In genomic region chr2:164804533-164805331, GRCm38 (mm10) we compare ENCODE assay signal across 8 mouse cellular contexts. TPM values are rescaled to one million over a fixed set of nuclear protein-coding genes. Genes with fewer than 3 reads are reported as not detected.
DNase-seq lines count a peak whose midpoint lies in the region; ATAC-seq and TF ChIP-seq lines count a peak whose summit lies in the region.

Acot8 (minus strand) TSS chr2:164804882.
Zswim3 (plus strand) TSS chr2:164805098.

- TF ChIP-seq CTCF in gastrocnemius, adult 2 months (IDR thresholded peaks at IDR 0.05), result no peak

- H3K9me3 ChIP-seq in megakaryocyte, embryonic 14.5 days, result no peaks in the 10 kb centered on the region

- peaks cover 54% of the 10 kb centered on the region for H3K36me3 ChIP-seq in megakaryocyte, embryonic 14.5 days (replicated peaks; ENCODE audit: low read length)

- H3K4me1 ChIP-seq in megakaryocyte, embryonic 14.5 days, result peaks cover 56% of the 10 kb centered on the region

- peak; percentile 100 for DNase-seq in ZHBTc4 (ENCODE audit: low read depth, low spot score)
- peak; percentile 95 for DNase-seq in gastrocnemius, adult 2 months
- peak; percentile 99 for DNase-seq in hindlimb bud, embryonic 11.5 days (ENCODE audit: extremely low spot score, low read depth, low spot score)
- DNase-seq in left cerebral cortex, adult 8-10 months (ENCODE audit: low spot score in 2 of 2), result peak; percentile 97 to 99
- DNase-seq in right cerebral cortex, postnatal 10 days (ENCODE audit: low spot score in 2 of 2), result peak; percentile 99
- peak; percentile 95 for DNase-seq in urinary bladder, postnatal 25 days (ENCODE audit: low spot score)

- no peaks in the 10 kb centered on the region for H3K27me3 ChIP-seq in megakaryocyte, embryonic 14.5 days (replicated peaks)

- intact Hi-C loops in gastrocnemius, adult 2 months (cut with DNase I), result no loop called here

- H3K27ac ChIP-seq in gastrocnemius, adult 2 months, result peak within 1 kb of the TSS; percentile 88

- peak; percentile 95 for ATAC-seq in common myeloid progenitor, adult 5-6 weeks (replicated peaks; ENCODE audit: low read depth, poor library complexity, severe bottlenecking)

- peak within 1 kb of the TSS; percentile 90 for H3K4me3 ChIP-seq in gastrocnemius, adult 2 months
- H3K4me3 ChIP-seq in megakaryocyte, embryonic 14.5 days (replicated peaks), result peak within 1 kb of the TSS; percentile 98

RNA-seq across cellular contexts. Expression of gene Acot8, which starts in this region (rescaled TPM):
- total RNA-seq in common myeloid progenitor, adult 5-6 weeks (2017), result 14.0 and 14.8 TPM in 2 replicates
- total RNA-seq in gastrocnemius, adult 2 months (2021), result 1 to 10 TPM; 7.9 to 8.6 TPM
- 10 to 100 TPM; 22.0 to 27.6 (median 26.4) TPM for total RNA-seq in left cerebral cortex, adult 8-10 months (2022)
- polyA plus RNA-seq in megakaryocyte, embryonic 14.5 days (2012; ENCODE audit: insufficient read depth, low replicate concordance), result 63.1 and 87.6 TPM in 2 replicates

RNA-seq across cellular contexts. Expression of gene Zswim3, which starts in this region (rescaled TPM):
- 3.0 and 3.7 TPM in 2 replicates for total RNA-seq in common myeloid progenitor, adult 5-6 weeks (2017)
- total RNA-seq in gastrocnemius, adult 2 months (2021), result 1 to 10 TPM; 1.2 to 1.4 TPM
- 1 to 10 TPM; 7.1 to 10.0 (median 8.7) TPM for total RNA-seq in left cerebral cortex, adult 8-10 months (2022)
- polyA plus RNA-seq in megakaryocyte, embryonic 14.5 days (2012; ENCODE audit: insufficient read depth, low replicate concordance), result 0.40 TPM in 1 of 2 replicates, not detected in the other

Comparison
In these comparisons a context has a peak if more than half of its experiments do, and no peak if none do; other contexts are left out.
1. Peak in every context shown above with its lines: DNase-seq, ATAC-seq, H3K4me3 ChIP-seq and H3K27ac ChIP-seq.